Mouse (Mus musculus) cerebellum, adult 2 months (tissue): ENCODE data around the gene Chrnb4.

Experiments
- CTCF ChIP-seq: fragments of 200-500 bp; IDR thresholded peaks from 2 replicates; pipeline ENCODE4 v1.5.1; 2011; ENCODE audit warnings: low read depth, mild to moderate bottlenecking, control low read depth, low read length, moderate library complexity, borderline replicate concordance; ENCODE audit not compliant: insufficient read depth
- POLR2A ChIP-seq: fragments of 200-500 bp; IDR thresholded peaks from 2 replicates; pipeline ENCODE4 v1.6.1; 2011; ENCODE audit warnings: low read length, control low read depth, borderline replicate concordance; ENCODE audit not compliant: insufficient read depth

DNA sequence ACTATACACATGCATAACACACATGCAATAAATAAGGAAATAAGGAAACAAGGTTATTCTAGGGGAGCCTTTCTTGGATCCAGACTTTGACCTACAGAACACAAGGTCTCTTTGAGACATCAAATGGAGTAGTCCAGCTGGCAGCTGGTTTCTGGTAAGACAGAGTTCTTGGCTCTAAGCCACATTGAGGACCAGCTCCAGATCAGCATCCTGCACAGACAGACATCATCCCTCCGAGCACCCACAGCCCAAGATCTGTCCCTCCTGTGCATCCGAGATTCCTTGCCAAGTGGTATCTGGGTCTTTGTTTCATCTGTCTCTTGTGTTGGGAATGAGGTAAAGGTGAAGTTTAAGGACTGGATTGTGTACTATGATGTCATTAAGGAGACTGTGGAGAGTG lies 3.6 kb downstream of the Chrnb4 start:
- TF ChIP-seq CTCF (no peak), POLR2A (no peak)
